Mouse (Mus musculus) thymus, adult 2 months (tissue): ENCODE data around the gene Hist1h4k. TPM values are rescaled to one million over a fixed set of nuclear protein-coding genes. Genes with fewer than 3 reads are reported as not detected.
A peak's percentile ranks its signal among the peaks of the same experiment; 100 is the strongest.
"Not testable (repeated sequence)": the region's sequence is repeated elsewhere in the genome, so short reads cannot be mapped to it uniquely, and the experiment has no call there.

Source experiments
- DNase-seq: peaks from one replicate; pipeline ENCODE4 v3.0.0; 2021
- H3K27ac ChIP-seq: fragments of 200-500 bp; 2 replicates; pipeline ENCODE4 v1.5.1; 2012; ENCODE audit warnings: low read length, control low read depth; ENCODE audit not compliant: control insufficient read depth, insufficient read depth
- H3K27me3 ChIP-seq: fragments of 200-500 bp; 2 replicates; pipeline ENCODE4 v1.6.1; 2012; ENCODE audit warnings: mild to moderate bottlenecking, low read length, moderate library complexity, mixed read lengths; ENCODE audit not compliant: control insufficient read depth, insufficient read depth
- H3K36me3 ChIP-seq: fragments of 200-500 bp; 2 replicates; pipeline ENCODE4 v1.6.1; 2012; ENCODE audit warnings: mild to moderate bottlenecking, low read length, moderate library complexity; ENCODE audit not compliant: control insufficient read depth, insufficient read depth
- H3K4me1 ChIP-seq: fragments of 200-500 bp; replicated peaks from 2 replicates; pipeline ENCODE4 v1.6.1; 2012; ENCODE audit warnings: low read length; ENCODE audit not compliant: control insufficient read depth, insufficient read depth
- H3K4me3 ChIP-seq: fragments of 200-500 bp; 2 replicates; pipeline ENCODE4 v1.5.1; 2012; ENCODE audit warnings: mild to moderate bottlenecking, low read length, control low read depth, moderate library complexity; ENCODE audit not compliant: control insufficient read depth, insufficient read depth
- CTCF ChIP-seq: fragments of 200-500 bp; IDR thresholded peaks from 2 replicates; pipeline ENCODE4 v1.5.1; 2012; ENCODE audit warnings: mild to moderate bottlenecking, control low read depth, low read length, moderate library complexity, borderline replicate concordance; ENCODE audit not compliant: control insufficient read depth, poor library complexity, insufficient read depth; ENCODE audit errors: extremely low read depth
- POLR2A ChIP-seq: fragments of 200-500 bp; IDR thresholded peaks from 2 replicates; pipeline ENCODE4 v1.6.1; 2012; ENCODE audit warnings: mild to moderate bottlenecking, low read length, control low read depth, moderate library complexity; ENCODE audit not compliant: control insufficient read depth, poor library complexity, insufficient read depth; ENCODE audit errors: extremely low read depth
- WGBS: fragments of 180-500 bp; shearing (Covaris S2); methylation state at CpG from one replicate; pipeline ENCODE4 v1.1.7; 2018; 5-methylcytosine and 5-hydroxymethylcytosine counted together
- polyA plus RNA-seq: library from polyadenylated mRNA; depleted of rRNA; stranded (reverse); fragments of >200 nt; gene quantifications from 2 replicates; pipeline ENCODE4 v1.2.3, GENCODE M21; 2012

Gene Hist1h4k
- polyA plus RNA-seq, 1 experiment: 257 TPM

- not testable (repeated sequence) for H3K27me3 ChIP-seq, H3K4me1 ChIP-seq, H3K36me3 ChIP-seq, DNase-seq
- 0 out of 2 replicates have a peak, but pooled peaks have one; percentile 30 for TF ChIP-seq POLR2A
- H3K27ac ChIP-seq: peak overlapping the region; percentile 90
- H3K4me3 ChIP-seq: peak overlapping the region; percentile 49
- under 1% methylated on average over 12 of the region's 38 CpGs for WGBS
These were observed 33.5 kb downstream of the Hist1h4k start for GRCm38 (mm10) chr13:21716540-21717391.

GRCm38 (mm10) chr13:21715864-21716539, 34.3 kb downstream of the Hist1h4k start, which contains the start of the genes Hist1h2bl and Hist1h2ai:
TSS of gene Hist1h2bl (minus strand) at chr13:21716143.
TSS of gene Hist1h2ai (plus strand) at chr13:21716422.
- H3K36me3 ChIP-seq, H3K4me1 ChIP-seq, H3K27me3 ChIP-seq: not testable (repeated sequence)
- peak within 1 kb of the TSS; percentile 49 for H3K4me3 ChIP-seq
- 0% methylated on average over 34 of the region's 50 CpGs for WGBS
- TF ChIP-seq POLR2A: peak; percentile 58; the same call in 1 of the 2 replicates
- DNase-seq: peak; percentile 85
- H3K27ac ChIP-seq: peak within 1 kb of the TSS; percentile 93

- Histone ChIP-seq H3K27ac (peak overlapping the region; percentile 72), H3K4me3 (peak overlapping the region; percentile 35), H3K4me1 (peaks cover 2% of the 10 kb centered on the region), H3K27me3 (no peaks in the 10 kb centered on the region), H3K36me3 (no peaks in the 10 kb centered on the region)
- TF ChIP-seq POLR2A (no peak), CTCF (no peak)
- under 1% methylated on average over 22 of the region's 22 CpGs for WGBS
- no peak for DNase-seq
These were observed 35.0 kb downstream of the Hist1h4k start for GRCm38 (mm10) chr13:21715131-21715863.

- peak; percentile 76 for DNase-seq
- H3K36me3 ChIP-seq: no peaks in the 10 kb centered on the region
- no peak for TF ChIP-seq POLR2A
- no peak for TF ChIP-seq CTCF
- no peaks in the 10 kb centered on the region for H3K27me3 ChIP-seq
- H3K4me1 ChIP-seq: peaks cover 2% of the 10 kb centered on the region
- H3K27ac ChIP-seq: peak overlapping the region; percentile 72
- 0% methylated on average over 7 of the region's 7 CpGs for WGBS
- no peak overlapping the region; the same call in 1 of the 2 replicates for H3K4me3 ChIP-seq
These were observed 35.6 kb downstream of the Hist1h4k start for GRCm38 (mm10) chr13:21714725-21715124.

- WGBS: 53% methylated on average over 4 of the region's 4 CpGs
- no peak for DNase-seq
- peaks cover 2% of the 10 kb centered on the region for H3K4me1 ChIP-seq
- H3K27ac ChIP-seq: no peak overlapping the region
- no peak overlapping the region for H3K4me3 ChIP-seq
- TF ChIP-seq POLR2A (no peak), CTCF (no peak)
- H3K27me3 ChIP-seq: no peaks in the 10 kb centered on the region
- H3K36me3 ChIP-seq: no peaks in the 10 kb centered on the region
These were observed 38.6 kb downstream of the Hist1h4k start for GRCm38 (mm10) chr13:21711698-21712097.

GRCm38 (mm10) chr13:21710821-21711525, 39.3 kb downstream of the Hist1h4k start:
- H3K4me3 ChIP-seq: peak overlapping the region; percentile 3; the same call in 1 of the 2 replicates
- H3K36me3 ChIP-seq: no peaks in the 10 kb centered on the region
- H3K4me1 ChIP-seq: peaks cover 2% of the 10 kb centered on the region
- TF ChIP-seq CTCF: no peak
- TF ChIP-seq POLR2A: no peak
- DNase-seq: peak; percentile 85
- WGBS: 4% methylated on average over 22 of the region's 22 CpGs
- no peaks in the 10 kb centered on the region for H3K27me3 ChIP-seq
- H3K27ac ChIP-seq: peak overlapping the region; percentile 48; the same call in 1 of the 2 replicates
